Mouse (Mus musculus) embryonic facial prominence, embryonic 11.5 days (tissue): ENCODE data around the gene Wdhd1. TPM values are rescaled to one million over a fixed set of nuclear protein-coding genes. Genes with fewer than 3 reads are reported as not detected.

Experiments
- ATAC-seq: fragments of 200-750 bp; cut with Nextera tagmentation; replicated peaks from 2 replicates; pipeline ENCODE4 v1.8.0; 2017; ENCODE audit warnings: low read depth; ENCODE audit not compliant: insufficient number of reproducible peaks, low FRiP score, low TSS enrichment
- DNase-seq: peaks from one replicate; pipeline ENCODE4 v3.0.0-alpha.2; 2015; ENCODE audit warnings: low spot score
- H3K27ac ChIP-seq: fragments of 300-500 bp; sonication (generic); replicated peaks from 2 replicates; pipeline ENCODE4 v1.5.1; 2014; ENCODE audit warnings: mild to moderate bottlenecking, low read depth, low read length, control low read depth
- H3K27me3 ChIP-seq: fragments of 300-500 bp; sonication (generic); 2 replicates; pipeline ENCODE4 v1.6.1; 2014; ENCODE audit warnings: mild to moderate bottlenecking, low read length, moderate library complexity, mixed read lengths; ENCODE audit not compliant: control insufficient read depth, insufficient read depth
- H3K36me3 ChIP-seq: fragments of 300-500 bp; sonication (generic); replicated peaks from 2 replicates; pipeline ENCODE4 v1.6.1; 2014; ENCODE audit warnings: low read depth, mild to moderate bottlenecking, low read length, moderate library complexity, mixed read lengths; ENCODE audit not compliant: control insufficient read depth, insufficient read depth
- H3K4me1 ChIP-seq: fragments of 300-500 bp; sonication (generic); 2 replicates; pipeline ENCODE4 v1.6.1; 2014; ENCODE audit warnings: low read length, mixed read lengths; ENCODE audit not compliant: control insufficient read depth, insufficient read depth
- H3K4me2 ChIP-seq: fragments of 300-500 bp; sonication (generic); 2 replicates; pipeline ENCODE4 v1.6.1; 2014; ENCODE audit warnings: low read depth, mild to moderate bottlenecking, control low read depth, low read length, moderate library complexity
- H3K4me3 ChIP-seq: fragments of 300-500 bp; sonication (generic); 2 replicates; pipeline ENCODE4 v1.5.1; 2014; ENCODE audit warnings: low read depth, low read length, control low read depth
- H3K9ac ChIP-seq: fragments of 300-500 bp; sonication (generic); replicated peaks from 2 replicates; pipeline ENCODE4 v1.6.1; 2014; ENCODE audit warnings: mild to moderate bottlenecking, control low read depth, low read length
- H3K9me3 ChIP-seq: fragments of 300-500 bp; sonication (generic); replicated peaks from 2 replicates; pipeline ENCODE4 v1.6.1; 2016; ENCODE audit warnings: mild to moderate bottlenecking, low read length, inconsistent platforms, mixed read lengths; ENCODE audit not compliant: control insufficient read depth
- WGBS: fragments of 180-500 bp; shearing (Covaris S2); extraction: QIAGEN DNeasy Blood & Tissue Kit; methylation state at CpG from one replicate; pipeline ENCODE4 v1.1.7; 2014; 5-methylcytosine and 5-hydroxymethylcytosine counted together
- polyA plus RNA-seq: library from polyadenylated mRNA; unstranded; fragments of >200 nt; fragmentation: Nextera tagmentation; extraction: Ambion mirVana; gene quantifications from 2 replicates; pipeline ENCODE4 v1.2.1, GENCODE M21; 2014

Wdhd1 gene
- polyA plus RNA-seq, 1 experiment from 2014 or later = 52.8 TPM

GRCm38 (mm10) chr14:47276036-47276603, 537 bp downstream of the Wdhd1 start:
- peak overlapping the region; percentile 87 for H3K9ac ChIP-seq
- WGBS = 3% methylated on average over 22 of the region's 22 CpGs
- H3K27me3 ChIP-seq = no peaks in the 10 kb centered on the region
- H3K4me2 ChIP-seq = peak overlapping the region; percentile 72
- H3K27ac ChIP-seq = peak overlapping the region; percentile 56; the same call in 1 of the 2 replicates
- no peaks in the 10 kb centered on the region for H3K9me3 ChIP-seq
- no peaks in the 10 kb centered on the region for H3K4me1 ChIP-seq
- no peaks in the 10 kb centered on the region; the same call in none of the 2 replicates for H3K36me3 ChIP-seq
- peak; percentile 32 for DNase-seq
- H3K4me3 ChIP-seq = peak overlapping the region; percentile 87
- ATAC-seq = 0 out of 2 replicates have a peak, but pooled peaks have one; percentile 1

- H3K4me2 ChIP-seq = peak overlapping the region; percentile 72
- no peaks in the 10 kb centered on the region; the same call in none of the 2 replicates for H3K36me3 ChIP-seq
- H3K4me3 ChIP-seq = peak overlapping the region; percentile 87
- DNase-seq (peak; percentile 25), ATAC-seq (no peak)
- 20% methylated on average over 3 of the region's 3 CpGs for WGBS
- H3K9me3 ChIP-seq = no peaks in the 10 kb centered on the region
- H3K4me1 ChIP-seq = no peaks in the 10 kb centered on the region
- peak overlapping the region; percentile 87 for H3K9ac ChIP-seq
- H3K27ac ChIP-seq = no peak overlapping the region
- H3K27me3 ChIP-seq = no peaks in the 10 kb centered on the region
Observed at GRCm38 (mm10) chr14:47275417-47275816, 1.2 kb downstream of the Wdhd1 start.

GRCm38 (mm10) chr14:47273751-47274150, 2.9 kb downstream of the Wdhd1 start:
- no peaks in the 10 kb centered on the region for H3K9me3 ChIP-seq
- H3K27me3 ChIP-seq = no peaks in the 10 kb centered on the region
- WGBS = 42% methylated on average over 3 of the region's 3 CpGs
- H3K36me3 ChIP-seq = peaks cover 6% of the 10 kb centered on the region
- peak; percentile 63 for DNase-seq
- ATAC-seq = no peak
- no peak overlapping the region for H3K9ac ChIP-seq
- H3K4me2 ChIP-seq = no peak overlapping the region
- H3K4me1 ChIP-seq = no peaks in the 10 kb centered on the region
- no peak overlapping the region for H3K4me3 ChIP-seq
- H3K27ac ChIP-seq = no peak overlapping the region

DNA sequence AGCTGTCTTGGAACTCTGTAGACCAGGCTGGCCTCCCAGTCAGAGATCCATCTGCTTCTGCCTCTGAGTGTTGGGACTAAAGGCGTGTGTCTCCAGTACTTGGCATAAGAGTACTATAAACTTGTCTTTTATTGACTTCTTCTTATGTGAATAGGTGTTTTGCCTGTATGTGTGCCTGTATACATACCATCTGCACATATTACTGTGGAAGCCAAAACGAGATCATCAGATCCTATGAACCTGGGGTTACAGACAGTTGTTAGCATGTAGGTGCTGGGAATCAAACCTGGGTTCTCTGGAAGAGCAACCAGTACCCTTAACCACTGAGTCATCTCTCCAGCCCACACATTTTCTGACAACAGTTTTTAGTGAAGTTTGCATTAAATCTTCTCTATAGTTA, 7.0 kb downstream of the Wdhd1 start:
- ATAC-seq (no peak), DNase-seq (no peak)
- no peaks in the 10 kb centered on the region for H3K9me3 ChIP-seq
- no peak overlapping the region for H3K4me2 ChIP-seq
- peaks cover 6% of the 10 kb centered on the region for H3K36me3 ChIP-seq
- H3K9ac ChIP-seq = no peak overlapping the region
- no peaks in the 10 kb centered on the region for H3K4me1 ChIP-seq
- no peak overlapping the region for H3K4me3 ChIP-seq
- WGBS = 95% methylated on average over 2 of the region's 2 CpGs
- no peaks in the 10 kb centered on the region for H3K27me3 ChIP-seq
- H3K27ac ChIP-seq = no peak overlapping the region

DNA sequence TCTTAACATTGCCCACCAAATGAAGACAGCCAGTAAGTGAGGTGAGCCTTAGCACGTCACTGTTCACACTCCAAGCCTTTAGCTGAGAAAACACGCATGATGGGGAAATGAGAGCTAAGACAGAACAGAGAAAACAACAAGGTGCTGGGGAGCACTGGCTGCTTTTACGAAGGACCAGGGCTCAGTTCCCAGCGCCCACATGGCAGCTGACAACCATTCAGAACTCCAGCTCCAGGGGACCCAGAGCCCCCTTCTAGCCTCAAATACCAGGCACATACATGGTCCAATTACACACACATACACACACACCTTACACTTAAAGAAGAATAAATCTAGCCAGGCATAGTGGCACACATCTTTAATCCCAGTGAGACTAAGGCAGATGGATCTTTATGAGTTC, 7.6 kb downstream of the Wdhd1 start:
- H3K4me2 ChIP-seq = no peak overlapping the region
- WGBS = 97% methylated on average over 4 of the region's 4 CpGs
- no peaks in the 10 kb centered on the region for H3K9me3 ChIP-seq
- H3K4me3 ChIP-seq = no peak overlapping the region
- H3K36me3 ChIP-seq = peaks cover 6% of the 10 kb centered on the region
- DNase-seq (no peak), ATAC-seq (no peak)
- no peak overlapping the region for H3K9ac ChIP-seq
- H3K27me3 ChIP-seq = no peaks in the 10 kb centered on the region
- no peaks in the 10 kb centered on the region for H3K4me1 ChIP-seq
- no peak overlapping the region for H3K27ac ChIP-seq

DNA sequence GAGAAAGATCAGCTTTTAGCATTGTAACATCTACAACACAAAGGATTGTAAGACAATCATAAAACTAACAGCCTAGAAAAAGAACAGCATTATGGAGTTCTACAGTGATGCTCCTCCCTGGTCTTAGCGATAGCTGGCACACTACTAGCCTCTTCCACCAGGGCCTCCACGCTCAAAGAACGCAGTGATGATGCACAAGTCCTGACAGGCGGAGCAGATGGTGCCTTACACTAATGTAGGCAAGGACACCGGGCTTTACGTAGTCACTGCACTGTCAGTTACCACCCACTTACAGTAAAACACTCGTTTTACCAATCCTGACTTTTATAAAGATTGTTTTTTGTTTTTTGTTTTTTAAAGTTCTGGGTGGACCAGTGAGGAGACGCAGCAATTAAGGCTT, 10.8 kb downstream of the Wdhd1 start:
- no peak for DNase-seq
- H3K4me2 ChIP-seq = no peak overlapping the region
- H3K9ac ChIP-seq = no peak overlapping the region
- H3K4me1 ChIP-seq = no peaks in the 10 kb centered on the region
- no peak overlapping the region for H3K27ac ChIP-seq
- peaks cover 6% of the 10 kb centered on the region; the same call in 1 of the 2 replicates for H3K36me3 ChIP-seq
- no peak overlapping the region for H3K4me3 ChIP-seq
- no peak for ATAC-seq
- H3K9me3 ChIP-seq = no peaks in the 10 kb centered on the region
- no peaks in the 10 kb centered on the region for H3K27me3 ChIP-seq
- WGBS = 93% methylated on average over 8 of the region's 8 CpGs

GRCm38 (mm10) chr14:47264866-47265265, 11.8 kb downstream of the Wdhd1 start:
- no peaks in the 10 kb centered on the region for H3K27me3 ChIP-seq
- no peaks in the 10 kb centered on the region for H3K4me1 ChIP-seq
- no peak overlapping the region for H3K27ac ChIP-seq
- H3K4me3 ChIP-seq = no peak overlapping the region
- peaks cover 6% of the 10 kb centered on the region; the same call in 1 of the 2 replicates for H3K36me3 ChIP-seq
- H3K4me2 ChIP-seq = no peak overlapping the region
- ATAC-seq (no peak), DNase-seq (no peak)
- no peak overlapping the region for H3K9ac ChIP-seq
- WGBS = 89% methylated on average over 3 of the region's 3 CpGs
- no peaks in the 10 kb centered on the region for H3K9me3 ChIP-seq

GRCm38 (mm10) chr14:47249839-47250238, 26.8 kb downstream of the Wdhd1 start:
- Histone ChIP-seq H3K27ac (no peak overlapping the region), H3K27me3 (no peaks in the 10 kb centered on the region), H3K4me1 (no peaks in the 10 kb centered on the region), H3K4me3 (no peak overlapping the region), H3K4me2 (no peak overlapping the region), H3K36me3 (no peaks in the 10 kb centered on the region; the same call in 1 of the 2 replicates), H3K9me3 (no peaks in the 10 kb centered on the region), H3K9ac (no peak overlapping the region)
- no peak for ATAC-seq
- WGBS = 89% methylated on average over 6 of the region's 6 CpGs
- no peak for DNase-seq
